Mouse (Mus musculus): Measurements from ENCODE around the gene Pnpla2.

- TF ChIP-seq EP300 (IDR thresholded peaks at IDR 0.05; ENCODE audit: insufficient read depth, low read depth, low read length) (no peak), CTCF (IDR thresholded peaks at IDR 0.05) (no peak)
These were observed 25.0 kb upstream of the Pnpla2 start for GRCm38 (mm10) chr7:141429840-141430584.

Measured in heart, adult 2 months (tissue).